Mouse (Mus musculus) liver, adult 2 months (tissue): ENCODE measurements around the gene Igsf8.

Source experiments
- CTCF ChIP-seq: fragments of 200-500 bp; IDR thresholded peaks from 2 replicates; pipeline ENCODE4 v1.5.1; 2011; ENCODE audit warnings: low read depth, low read length, control low read depth
- POLR2A ChIP-seq: fragments of 200-500 bp; IDR thresholded peaks from 2 replicates; pipeline ENCODE4 v1.6.1; 2011; ENCODE audit warnings: low read length, control low read depth; ENCODE audit not compliant: insufficient read depth; ENCODE audit errors: extremely low read depth

- TF ChIP-seq POLR2A: no peak
- TF ChIP-seq CTCF: no peak
Measured at GRCm38 (mm10) chr1:172288900-172289616, 27.6 kb downstream of the Igsf8 start.
